Mouse (Mus musculus): Measurements from ENCODE around the gene Atg14. TPM values are rescaled to one million over a fixed set of nuclear protein-coding genes. Genes with fewer than 3 reads are reported as not detected.

The Atg14 gene
- polyA plus RNA-seq, 1 experiment = 9.4 TPM

DNA sequence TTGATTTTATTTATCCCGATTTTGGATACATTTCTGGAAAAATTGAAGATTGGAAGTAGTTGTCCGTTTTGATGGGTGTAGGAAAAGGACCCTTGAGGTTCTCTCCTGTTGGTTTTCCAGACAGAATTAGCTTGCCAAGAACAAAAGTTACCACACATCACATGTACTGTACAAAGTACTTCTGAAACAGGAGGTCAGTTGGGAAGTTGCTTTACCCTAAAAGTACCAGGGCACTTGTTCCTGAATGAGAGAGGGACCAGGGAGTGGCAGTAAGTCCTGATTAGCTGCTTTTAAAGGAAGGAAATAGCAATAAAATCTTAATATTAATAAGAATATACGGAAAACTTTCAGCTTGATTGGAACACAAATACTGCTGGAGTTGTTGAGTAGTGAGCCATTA, 73.3 kb downstream of the Atg14 start:
- H3K4me1 ChIP-seq (ENCODE audit: control insufficient read depth, insufficient read depth, low read length) = 0 out of 2 replicates have a peak, but pooled peaks cover 2% of the 10 kb centered on the region
- no peak for TF ChIP-seq POLR2A (IDR thresholded peaks at IDR 0.05; ENCODE audit: low read depth, low read length)
- no peak for TF ChIP-seq CTCF (conservative IDR thresholded peaks at IDR 0.05; ENCODE audit: insufficient read depth, insufficient read length, low read depth, low read length)
- DNase-seq = peak; percentile 36
- WGBS = 63% methylated on average over 3 of the region's 3 CpGs
- H3K27ac ChIP-seq (ENCODE audit: insufficient read depth, low read depth, low read length) = no peak overlapping the region
- H3K27me3 ChIP-seq (replicated peaks; ENCODE audit: control insufficient read depth, insufficient read depth, low read length) = no peaks in the 10 kb centered on the region
- no peak overlapping the region for H3K4me3 ChIP-seq (ENCODE audit: insufficient read depth, low read depth, low read length)
- no peaks in the 10 kb centered on the region for H3K36me3 ChIP-seq (ENCODE audit: control insufficient read depth, insufficient read depth, low read length)

DNA sequence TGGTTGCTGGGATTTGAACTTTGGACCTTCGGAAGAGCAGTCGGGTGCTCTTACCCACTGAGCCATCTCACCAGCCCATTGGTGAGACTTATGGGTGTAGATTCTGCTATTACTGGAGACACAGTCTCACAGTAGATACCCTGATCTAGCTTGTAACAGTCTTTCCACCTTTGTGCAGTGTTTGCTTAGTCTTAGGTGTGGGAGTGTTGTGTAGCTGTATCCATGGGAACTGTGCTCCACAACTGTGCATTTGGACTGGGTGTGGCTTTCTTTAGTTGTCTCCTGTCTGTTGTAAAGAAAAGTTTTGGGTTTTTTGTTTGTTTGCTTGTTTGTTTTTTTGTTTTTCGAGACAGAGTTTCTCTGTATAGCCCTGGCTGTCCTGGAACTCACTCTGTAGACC, 74.5 kb downstream of the Atg14 start:
- TF ChIP-seq POLR2A (IDR thresholded peaks at IDR 0.05; ENCODE audit: low read depth, low read length) (no peak), CTCF (conservative IDR thresholded peaks at IDR 0.05; ENCODE audit: insufficient read depth, insufficient read length, low read depth, low read length) (no peak)
- DNase-seq = no peak
- Histone ChIP-seq H3K36me3 (ENCODE audit: control insufficient read depth, insufficient read depth, low read length) (no peaks in the 10 kb centered on the region), H3K27me3 (replicated peaks; ENCODE audit: control insufficient read depth, insufficient read depth, low read length) (no peaks in the 10 kb centered on the region), H3K4me1 (ENCODE audit: control insufficient read depth, insufficient read depth, low read length) (0 out of 2 replicates have a peak, but pooled peaks cover 2% of the 10 kb centered on the region), H3K4me3 (ENCODE audit: insufficient read depth, low read depth, low read length) (no peak overlapping the region), H3K27ac (ENCODE audit: insufficient read depth, low read depth, low read length) (no peak overlapping the region)
- 78% methylated on average over 3 of the region's 3 CpGs for WGBS

- DNase-seq = no peak
- Histone ChIP-seq H3K27ac (ENCODE audit: insufficient read depth, low read depth, low read length) (no peak overlapping the region), H3K36me3 (ENCODE audit: control insufficient read depth, insufficient read depth, low read length) (no peaks in the 10 kb centered on the region), H3K4me3 (ENCODE audit: insufficient read depth, low read depth, low read length) (no peak overlapping the region), H3K4me1 (ENCODE audit: control insufficient read depth, insufficient read depth, low read length) (peaks cover 9% of the 10 kb centered on the region), H3K27me3 (replicated peaks; ENCODE audit: control insufficient read depth, insufficient read depth, low read length) (no peaks in the 10 kb centered on the region)
- 90% methylated on average over 2 of the region's 2 CpGs for WGBS
- TF ChIP-seq CTCF (conservative IDR thresholded peaks at IDR 0.05; ENCODE audit: insufficient read depth, insufficient read length, low read depth, low read length) = no peak
- no peak for TF ChIP-seq POLR2A (IDR thresholded peaks at IDR 0.05; ENCODE audit: low read depth, low read length)
Measured at GRCm38 (mm10) chr14:47493592-47494361, 76.7 kb downstream of the Atg14 start.

Other genes starting within 250 kb of the Atg14 start
- gene Lgals3, start 202.9 kb downstream of the Atg14 start, polyA plus RNA-seq (2012; rRNA removed) = 76.1 and 89.5 TPM in 2 replicates
- 0.23 and 0.33 TPM in 2 replicates for gene Dlgap5, start 152.2 kb downstream of the Atg14 start, polyA plus RNA-seq (2012; rRNA removed)
- gene Fbxo34, start 120.2 kb downstream of the Atg14 start, polyA plus RNA-seq (2012; rRNA removed) = 10.2 and 13.0 TPM in 2 replicates
- 3.7 and 4.5 TPM in 2 replicates for gene Ktn1, start 77.8 kb upstream of the Atg14 start, polyA plus RNA-seq (2012; rRNA removed)

All from kidney, adult 2 months (tissue).